Mouse (Mus musculus) heart, adult 2 months (tissue): ENCODE measurements at regions not wholly inside any gene's neighbourhood (a gene's known extent, or its start where the extent isn't known, plus 50 kb on each side); places are given as distances from the start of the nearest gene placed in this dataset.

Experiments
- DNase-seq, 2 experiments: peaks; one replicate each; pipeline ENCODE4 v3.0.0; 2021
- H3K27ac ChIP-seq: fragments of 200-600 bp; 2 replicates; pipeline ENCODE4 v1.8.1; 2022
- H3K27me3 ChIP-seq: fragments of 200-500 bp; 2 replicates; pipeline ENCODE4 v1.6.1; 2012; ENCODE audit warnings: mild to moderate bottlenecking, low read length, inconsistent platforms, mixed read lengths; ENCODE audit not compliant: control insufficient read depth, insufficient read depth
- H3K36me3 ChIP-seq: fragments of 200-500 bp; 2 replicates; pipeline ENCODE4 v1.6.1; 2012; ENCODE audit warnings: low read length, inconsistent platforms; ENCODE audit not compliant: control insufficient read depth, insufficient read depth
- H3K4me1 ChIP-seq: fragments of 200-500 bp; 2 replicates; pipeline ENCODE4 v1.6.1; 2011; ENCODE audit warnings: low read length; ENCODE audit not compliant: control insufficient read depth, insufficient read depth
- H3K4me3 ChIP-seq: fragments of 200-600 bp; 2 replicates; pipeline ENCODE4 v1.8.1; 2022
- H3K79me2 ChIP-seq: fragments of 200-500 bp; replicated peaks from 2 replicates; pipeline ENCODE4 v1.6.1; 2012; ENCODE audit warnings: mild to moderate bottlenecking, inconsistent platforms, low read length, moderate library complexity, mixed read lengths; ENCODE audit not compliant: control insufficient read depth, insufficient read depth
- H3K9ac ChIP-seq: fragments of 200-500 bp; 2 replicates; pipeline ENCODE4 v1.6.1; 2012; ENCODE audit warnings: low read depth, mild to moderate bottlenecking, control low read depth, inconsistent platforms, low read length, mixed read lengths
- CTCF ChIP-seq: fragments of 200-600 bp; IDR thresholded peaks from 2 replicates; pipeline ENCODE4 v1.8.1; 2022; ENCODE audit warnings: antibody characterized with exemption, mild to moderate bottlenecking, moderate library complexity
- EP300 ChIP-seq: fragments of 200-500 bp; IDR thresholded peaks from 2 replicates; pipeline ENCODE4 v1.6.1; 2011; ENCODE audit warnings: low read depth, low read length, control low read depth; ENCODE audit not compliant: insufficient read depth
- POLR2A ChIP-seq: fragments of 200-500 bp; IDR thresholded peaks from 2 replicates; pipeline ENCODE4 v1.6.1; 2011; ENCODE audit warnings: mild to moderate bottlenecking, low read depth, low read length, control low read depth; ENCODE audit not compliant: insufficient read depth
- WGBS: fragments of 180-500 bp; shearing (Covaris S2); methylation state at CpG from one replicate; pipeline ENCODE4 v1.1.7; 2018; 5-methylcytosine and 5-hydroxymethylcytosine counted together
- intact Hi-C: fragments of 180-260 bp; cut with DNase I; formaldehyde crosslinking; loops from one replicate; pipeline ENCODE4 v1.15.1; 2025

- H3K27me3 ChIP-seq = no peaks in the 10 kb centered on the region
- intact Hi-C loops = no loop called here
- 94% methylated on average over 3 of the region's 3 CpGs for WGBS
- no peaks in the 10 kb centered on the region for H3K36me3 ChIP-seq
- H3K4me3 ChIP-seq = no peak overlapping the region
- H3K4me1 ChIP-seq = peaks cover 2% of the 10 kb centered on the region
- no peak for DNase-seq
- no peak overlapping the region for H3K27ac ChIP-seq
- no peaks in the 10 kb centered on the region for H3K79me2 ChIP-seq
- H3K9ac ChIP-seq = no peak overlapping the region
- TF ChIP-seq POLR2A (no peak), EP300 (no peak), CTCF (no peak)
These were observed 59.5 kb downstream of the Tex35 start for GRCm38 (mm10) chr1:157048996-157049395.

- WGBS = 75% methylated on average over 11 of the region's 11 CpGs
- Histone ChIP-seq H3K27me3 (no peaks in the 10 kb centered on the region), H3K79me2 (no peaks in the 10 kb centered on the region), H3K36me3 (no peaks in the 10 kb centered on the region), H3K4me3 (no peak overlapping the region), H3K4me1 (peaks cover 2% of the 10 kb centered on the region), H3K27ac (no peak overlapping the region), H3K9ac (no peak overlapping the region)
- TF ChIP-seq EP300 = no peak
- TF ChIP-seq CTCF = no peak
- TF ChIP-seq POLR2A = no peak
- DNase-seq = peak in 1 of 2 experiments; percentile 30
- intact Hi-C loops = no loop called here
These were observed 60.1 kb downstream of the Tex35 start for GRCm38 (mm10) chr1:157048201-157048923.

- no peaks in the 10 kb centered on the region for H3K36me3 ChIP-seq
- H3K79me2 ChIP-seq = no peaks in the 10 kb centered on the region
- no peak for TF ChIP-seq EP300
- no peak for TF ChIP-seq CTCF
- no peak for TF ChIP-seq POLR2A
- intact Hi-C loops = no loop called here
- WGBS = 52% methylated on average over 4 of the region's 4 CpGs
- H3K9ac ChIP-seq = no peak overlapping the region
- H3K27me3 ChIP-seq = no peaks in the 10 kb centered on the region
- H3K4me3 ChIP-seq = no peak overlapping the region
- peaks cover 2% of the 10 kb centered on the region for H3K4me1 ChIP-seq
- no peak overlapping the region for H3K27ac ChIP-seq
- peak in 1 of 2 experiments; percentile 15 for DNase-seq
These were observed 60.7 kb downstream of the Tex35 start for GRCm38 (mm10) chr1:157047751-157048200.

GRCm38 (mm10) chr1:157046760-157047182, 61.7 kb downstream of the Tex35 start:
- no peak overlapping the region for H3K4me3 ChIP-seq
- H3K27me3 ChIP-seq = no peaks in the 10 kb centered on the region
- DNase-seq = no peak
- 55% methylated on average over 4 of the region's 4 CpGs for WGBS
- H3K9ac ChIP-seq = no peak overlapping the region
- no peak for TF ChIP-seq CTCF
- no peak for TF ChIP-seq POLR2A
- no peak for TF ChIP-seq EP300
- H3K36me3 ChIP-seq = no peaks in the 10 kb centered on the region
- H3K79me2 ChIP-seq = no peaks in the 10 kb centered on the region
- H3K27ac ChIP-seq = no peak overlapping the region
- intact Hi-C loops = no loop called here
- H3K4me1 ChIP-seq = peaks cover 2% of the 10 kb centered on the region

GRCm38 (mm10) chr1:157039836-157040196, 68.7 kb downstream of the Tex35 start:
- WGBS = 25% methylated on average over 4 of the region's 4 CpGs
- H3K4me3 ChIP-seq = no peak overlapping the region
- H3K36me3 ChIP-seq = no peaks in the 10 kb centered on the region
- no peak for DNase-seq
- no peak for TF ChIP-seq POLR2A
- no peak for TF ChIP-seq EP300
- TF ChIP-seq CTCF = no peak
- intact Hi-C loops = no loop called here
- peaks cover 7% of the 10 kb centered on the region for H3K4me1 ChIP-seq
- no peaks in the 10 kb centered on the region for H3K27me3 ChIP-seq
- no peak overlapping the region for H3K9ac ChIP-seq
- no peaks in the 10 kb centered on the region for H3K79me2 ChIP-seq
- no peak overlapping the region for H3K27ac ChIP-seq

GRCm38 (mm10) chr1:157039016-157039835, 69.3 kb downstream of the Tex35 start:
- intact Hi-C loops = no loop called here
- H3K4me1 ChIP-seq = peaks cover 7% of the 10 kb centered on the region
- no peak for TF ChIP-seq POLR2A
- TF ChIP-seq CTCF = no peak
- no peak overlapping the region for H3K27ac ChIP-seq
- H3K36me3 ChIP-seq = no peaks in the 10 kb centered on the region
- no peak overlapping the region; the same call in 1 of the 2 replicates for H3K9ac ChIP-seq
- no peaks in the 10 kb centered on the region for H3K27me3 ChIP-seq
- no peak overlapping the region for H3K4me3 ChIP-seq
- DNase-seq = peak in 1 of 2 experiments; percentile 55
- H3K79me2 ChIP-seq = no peaks in the 10 kb centered on the region
- 8% methylated on average over 14 of the region's 14 CpGs for WGBS
